Mouse (Mus musculus): ENCODE measurements around the gene Rtn3.

Gene Rtn3

GRCm38 (mm10) chr19:7377639-7378038 lies 105.4 kb downstream of the Rtn3 start:
- no peak for DNase-seq

All from cerebellum, postnatal 14 days (tissue).